Mouse (Mus musculus): Measurements from ENCODE around the gene Ndufa13.
"Not testable (repeated sequence)": the region's sequence is repeated elsewhere in the genome, so short reads cannot be mapped to it uniquely, and the experiment has no call there.

Gene Ndufa13

DNA sequence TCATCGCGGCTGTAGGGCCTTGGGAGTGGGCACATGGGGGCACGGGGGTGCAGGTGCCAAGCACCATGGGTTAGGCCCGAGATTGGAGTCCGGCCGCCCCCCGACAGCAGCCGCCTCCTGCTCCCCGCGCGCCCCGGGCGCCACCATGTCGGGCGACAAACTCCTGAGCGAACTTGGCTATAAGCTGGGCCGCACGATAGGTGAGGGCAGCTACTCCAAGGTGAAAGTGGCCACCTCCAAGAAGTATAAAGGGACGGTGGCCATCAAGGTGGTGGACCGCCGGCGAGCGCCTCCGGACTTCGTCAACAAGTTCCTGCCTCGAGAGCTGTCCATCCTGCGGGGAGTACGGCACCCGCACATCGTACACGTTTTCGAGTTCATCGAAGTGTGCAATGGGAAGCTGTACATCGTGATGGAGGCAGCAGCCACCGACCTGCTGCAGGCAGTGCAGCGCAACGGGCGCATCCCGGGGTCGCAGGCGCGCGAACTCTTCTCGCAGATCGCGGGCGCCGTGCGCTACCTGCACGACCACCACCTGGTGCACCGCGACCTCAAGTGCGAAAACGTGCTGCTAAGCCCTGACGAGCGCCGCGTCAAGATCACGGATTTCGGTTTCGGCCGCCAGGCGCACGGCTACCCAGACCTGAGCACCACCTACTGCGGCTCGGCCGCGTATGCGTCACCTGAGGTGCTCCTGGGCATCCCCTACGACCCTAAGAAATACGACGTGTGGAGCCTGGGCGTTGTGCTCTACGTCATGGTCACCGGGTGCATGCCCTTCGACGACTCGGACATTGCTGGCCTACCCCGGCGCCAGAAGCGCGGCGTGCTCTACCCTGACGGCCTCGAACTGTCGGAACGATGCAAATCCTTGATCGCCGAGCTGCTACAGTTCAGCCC lies at the start of gene Ndufa13, which contains the start of the genes Tssk6 and Yjefn3:
Ndufa13 (minus strand) TSS at position 396 of the 900 bp plus-strand sequence.
Tssk6 (plus strand) TSS at position 22 of the 900 bp plus-strand sequence.
Yjefn3 (minus strand) TSS at position 550 of the 900 bp plus-strand sequence.
- DNase-seq (ENCODE audit: low read depth, low spot score): no peak

DNA sequence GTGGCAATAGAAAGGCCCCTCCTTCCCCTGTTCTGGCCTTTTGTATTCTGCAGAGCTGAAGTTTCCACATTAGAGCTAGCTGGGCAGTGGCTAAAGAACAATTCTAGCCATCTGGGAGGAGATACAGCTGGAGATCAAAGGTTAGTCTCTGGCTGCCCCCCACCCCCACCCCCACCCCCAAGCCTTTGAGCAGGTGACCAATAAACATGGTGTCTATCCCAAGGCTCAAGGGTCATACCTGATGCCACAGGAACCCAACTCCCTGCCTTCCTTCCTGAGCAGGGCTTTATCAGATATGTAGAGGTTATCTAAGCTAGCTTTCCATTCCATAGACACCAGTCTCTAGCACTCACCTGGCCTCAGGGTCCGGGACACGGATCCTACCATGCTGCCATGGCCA lies 47.9 kb upstream of the Ndufa13 start:
- no peak for DNase-seq (ENCODE audit: low read depth, low spot score)

DNA sequence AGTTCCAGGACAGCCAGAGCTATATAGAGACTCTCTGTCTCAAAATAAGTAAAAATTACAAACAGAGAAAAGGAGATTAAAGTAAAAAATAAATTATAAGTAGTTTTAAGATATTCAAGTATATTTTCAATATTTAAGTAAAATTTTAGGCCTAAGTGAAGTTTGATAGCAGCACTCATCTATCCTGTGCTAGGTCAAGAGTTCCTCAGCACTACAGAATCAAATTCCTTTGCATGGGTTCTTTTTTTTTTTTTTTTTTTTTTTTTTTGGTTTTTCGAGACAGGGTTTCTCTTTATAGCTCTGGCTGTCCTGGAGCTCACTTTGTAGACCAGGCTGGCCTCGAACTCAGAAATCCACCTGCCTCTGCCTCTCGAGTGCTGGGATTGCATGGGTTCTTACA lies 40.1 kb upstream of the Ndufa13 start:
- not testable (repeated sequence) for DNase-seq (ENCODE audit: low read depth, low spot score)

DNA sequence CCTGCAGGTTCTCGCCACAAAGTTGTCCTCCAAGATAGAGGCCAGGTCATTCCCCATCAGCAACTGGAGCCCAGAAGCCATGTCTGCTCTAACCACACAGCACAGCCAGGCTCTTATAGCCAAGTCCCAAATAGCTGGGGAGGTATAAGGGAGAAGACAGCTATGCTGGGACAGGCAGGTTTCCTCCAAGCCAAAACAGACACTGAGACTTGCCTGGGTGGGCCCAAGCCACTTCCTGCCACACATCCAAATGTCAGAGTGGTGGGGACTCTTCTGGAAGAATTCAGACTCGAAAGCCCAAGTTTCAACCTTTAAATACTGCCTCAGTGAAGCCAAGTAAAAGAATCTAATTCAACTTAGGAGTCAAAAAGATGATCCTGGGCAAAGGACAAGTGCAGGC lies 38.0 kb upstream of the Ndufa13 start:
- DNase-seq (ENCODE audit: low read depth, low spot score): no peak

DNA sequence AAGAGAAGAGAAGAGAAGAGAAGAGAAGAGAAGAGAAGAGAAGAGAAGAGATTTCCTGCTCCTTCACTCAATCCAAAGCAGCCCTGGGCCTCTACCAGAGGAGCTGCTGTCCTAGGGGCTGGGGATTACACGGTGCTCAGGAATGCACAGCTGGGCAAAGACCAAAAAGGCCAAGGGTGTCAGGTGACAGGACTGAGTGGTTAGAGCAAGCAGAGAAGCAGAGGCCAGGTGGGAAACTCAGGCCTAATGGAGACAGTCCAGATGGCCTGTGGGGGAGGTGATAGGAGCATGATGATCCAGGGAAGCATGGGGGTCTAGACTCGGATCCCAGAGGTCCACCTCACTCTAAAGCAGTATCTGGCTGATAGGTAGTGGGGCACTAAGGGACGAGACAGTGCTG lies 37.3 kb upstream of the Ndufa13 start:
- no peak for DNase-seq (ENCODE audit: low read depth, low spot score)

DNA sequence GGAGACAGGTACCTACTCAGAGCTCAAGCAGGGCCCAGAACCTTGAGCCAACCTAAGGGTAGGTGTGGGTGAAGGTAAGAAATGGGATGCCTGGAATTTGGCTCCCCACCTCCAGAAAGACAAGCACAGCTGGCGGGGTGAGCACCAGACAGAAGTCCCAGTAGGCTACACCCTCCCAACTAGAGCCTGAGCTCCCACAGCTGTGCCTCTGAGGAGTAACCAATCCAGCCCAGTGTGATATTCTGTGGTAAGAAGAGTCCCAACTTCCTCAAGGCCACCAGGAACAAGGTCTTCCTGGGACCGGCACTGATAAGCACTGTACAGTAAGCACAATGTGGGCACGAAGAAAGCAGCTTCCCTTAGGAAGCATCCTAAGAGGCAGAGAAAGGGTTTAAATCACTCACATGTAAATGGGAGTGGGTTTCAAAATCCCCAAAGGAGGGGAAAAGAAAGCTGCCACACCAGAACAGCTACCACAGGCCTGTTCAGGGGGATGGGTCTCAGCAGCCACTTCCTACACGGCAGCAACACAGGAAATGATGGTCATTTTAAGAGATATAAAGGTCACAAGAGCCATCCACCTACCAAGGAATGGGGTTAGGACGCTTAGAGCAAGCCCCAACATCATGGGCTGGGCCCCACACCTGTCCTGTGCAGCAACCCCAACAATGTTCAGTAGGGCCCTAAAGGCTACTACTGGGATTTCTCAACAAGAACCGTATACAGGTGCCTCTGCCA lies 36.1 kb upstream of the Ndufa13 start:
- DNase-seq (ENCODE audit: low read depth, low spot score): no peak

DNA sequence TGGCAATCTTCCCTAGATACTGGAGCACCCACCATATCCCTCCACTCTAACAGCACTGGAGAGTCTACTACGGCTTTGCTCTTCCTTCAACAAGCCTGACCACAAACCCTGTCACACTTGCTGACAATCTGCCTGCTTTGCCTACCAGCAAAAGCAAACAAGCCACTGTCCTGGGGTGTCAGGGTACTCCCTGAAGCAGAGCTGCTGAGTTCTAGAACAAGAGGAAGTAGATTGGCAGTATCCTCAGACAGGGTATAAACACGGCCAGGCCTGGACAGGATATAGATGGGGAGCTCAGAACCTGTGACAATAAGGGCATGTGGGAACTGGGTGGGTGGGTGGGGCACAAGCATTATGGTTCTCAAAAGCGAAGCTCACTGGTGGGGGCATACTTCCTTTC lies 35.1 kb upstream of the Ndufa13 start:
- no peak for DNase-seq (ENCODE audit: low read depth, low spot score)

DNA sequence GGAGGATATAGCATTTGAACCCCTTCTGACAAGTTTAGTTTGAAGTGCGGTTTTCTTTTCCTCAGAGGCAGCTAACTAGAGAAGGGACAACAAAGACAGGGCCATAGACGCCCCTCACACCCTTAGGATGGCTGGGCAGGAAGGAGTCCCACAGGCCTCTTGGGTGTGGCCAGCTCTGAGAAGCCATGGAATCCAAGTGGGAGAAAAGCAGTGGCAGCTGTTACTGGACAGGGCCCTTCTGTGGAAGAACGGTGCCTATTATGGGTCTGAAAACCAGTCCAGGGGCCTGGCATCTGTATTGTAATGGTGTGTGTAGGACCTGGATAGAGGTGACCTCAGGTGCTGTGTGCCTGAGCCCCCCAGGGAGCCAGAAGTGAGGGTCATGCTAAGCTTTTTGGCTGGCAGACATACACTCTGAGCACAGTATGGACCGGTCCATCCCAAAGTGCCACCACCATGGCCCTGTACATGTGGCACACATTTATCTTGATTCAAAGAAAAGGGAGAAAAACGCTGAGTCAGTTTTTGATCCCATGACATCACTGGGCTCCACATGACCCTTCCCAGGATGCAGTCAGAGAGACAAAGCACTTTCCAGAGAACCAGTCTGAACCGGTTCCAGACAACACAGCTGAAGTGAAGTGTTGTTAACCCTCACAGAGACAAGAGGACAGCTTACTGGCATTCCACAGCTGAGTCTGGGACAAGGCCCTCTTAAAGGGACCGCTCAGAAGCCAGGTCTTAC lies 33.9 kb upstream of the Ndufa13 start:
- no peak for DNase-seq (ENCODE audit: low read depth, low spot score)

DNA sequence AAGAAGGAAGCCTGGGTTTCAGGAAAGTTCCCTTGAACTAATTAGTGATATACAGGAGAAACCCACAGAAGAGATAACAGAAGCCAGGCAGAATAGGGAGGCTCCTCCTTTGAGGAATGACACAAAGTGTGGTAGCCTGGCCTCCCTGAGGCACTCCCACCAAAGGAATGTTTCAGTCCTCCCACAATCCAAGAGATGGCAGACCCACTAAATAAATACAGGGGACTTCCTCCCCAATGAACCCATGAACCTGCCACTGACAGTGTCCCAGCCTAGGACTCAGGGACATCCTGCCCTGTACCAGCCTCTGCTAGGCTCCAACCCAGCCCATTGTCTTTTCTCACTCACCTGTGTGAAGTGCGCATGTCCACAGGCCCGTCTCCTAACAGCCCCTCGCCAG lies 33.1 kb upstream of the Ndufa13 start:
- no peak for DNase-seq (ENCODE audit: low read depth, low spot score)

DNA sequence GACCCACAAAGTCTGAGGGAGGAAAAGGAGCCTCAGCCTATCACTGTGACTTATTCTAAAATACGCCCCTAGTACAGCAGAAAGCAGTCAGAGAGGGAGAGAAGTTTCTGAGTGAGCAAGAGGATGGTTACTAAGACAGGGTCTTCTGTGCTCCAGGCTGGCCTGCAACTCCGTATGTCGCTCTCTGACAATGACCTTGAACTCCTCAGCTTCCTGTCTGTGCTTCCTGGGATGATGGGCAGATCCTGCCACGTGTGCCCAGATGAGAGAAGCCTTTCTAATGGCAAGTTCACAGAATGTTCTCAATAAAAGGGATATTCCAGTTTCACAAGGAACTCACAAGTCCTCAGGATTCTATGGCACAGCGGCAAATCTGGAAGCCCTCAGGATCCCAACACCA lies 32.2 kb upstream of the Ndufa13 start:
- DNase-seq (ENCODE audit: low read depth, low spot score): no peak

DNA sequence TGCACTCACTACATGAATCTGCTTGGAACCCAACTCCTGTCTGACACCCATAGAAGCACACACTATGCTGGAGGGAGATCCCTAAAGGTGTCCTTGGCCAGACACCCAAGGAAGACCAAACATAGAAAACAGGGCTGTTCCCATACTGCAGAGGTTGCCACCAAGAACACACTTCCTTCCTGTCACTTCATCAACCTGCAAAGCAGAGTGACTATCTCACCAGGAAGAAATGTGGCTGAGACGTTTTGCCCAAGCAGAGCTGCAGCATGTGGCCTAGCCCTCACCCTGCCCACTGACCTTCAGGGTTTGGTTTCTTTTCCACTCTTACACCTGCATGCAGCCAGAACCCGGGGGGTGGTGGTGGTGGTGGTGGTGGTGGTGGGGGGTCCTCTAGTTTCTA lies 31.5 kb upstream of the Ndufa13 start:
- no peak for DNase-seq (ENCODE audit: low read depth, low spot score)

DNA sequence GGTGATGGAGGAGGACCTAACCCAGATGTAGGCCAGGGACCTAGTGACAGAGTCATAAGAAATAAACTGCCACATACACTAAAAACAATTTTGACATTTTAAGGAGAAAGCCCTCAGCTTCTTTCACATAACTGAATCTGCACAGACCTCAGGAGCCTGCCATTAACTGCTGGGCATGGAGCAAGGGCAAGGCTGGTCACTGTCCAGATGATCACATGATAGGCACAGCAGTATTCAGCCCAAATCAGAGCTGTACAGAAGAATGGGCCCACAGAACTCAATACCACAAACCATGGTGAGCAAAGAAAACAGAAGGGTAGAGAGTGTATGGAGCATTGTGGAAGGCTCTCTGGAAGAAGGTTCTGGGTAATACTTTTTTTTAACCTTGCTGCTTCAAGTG lies 24.5 kb upstream of the Ndufa13 start:
- no peak for DNase-seq (ENCODE audit: low read depth, low spot score)

DNA sequence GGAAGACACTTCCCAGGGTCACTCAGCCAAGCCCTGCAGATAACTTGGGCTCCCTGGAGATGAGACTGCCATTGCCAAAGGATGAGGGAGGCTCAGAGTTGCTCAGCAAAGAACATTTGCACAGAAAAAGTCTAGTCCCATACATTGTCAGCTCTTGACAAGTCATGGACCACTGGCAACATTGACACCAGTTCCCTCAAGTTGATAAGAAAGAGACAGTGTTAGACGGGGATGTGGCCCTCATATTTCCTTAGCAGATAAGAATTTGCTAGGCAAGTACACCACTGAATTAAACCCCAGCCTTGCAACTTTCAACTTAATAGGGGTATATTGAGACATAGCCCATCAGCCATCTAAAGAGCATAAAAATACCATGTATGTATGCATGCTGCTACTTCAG lies 21.6 kb upstream of the Ndufa13 start:
- no peak for DNase-seq (ENCODE audit: low read depth, low spot score)

DNA sequence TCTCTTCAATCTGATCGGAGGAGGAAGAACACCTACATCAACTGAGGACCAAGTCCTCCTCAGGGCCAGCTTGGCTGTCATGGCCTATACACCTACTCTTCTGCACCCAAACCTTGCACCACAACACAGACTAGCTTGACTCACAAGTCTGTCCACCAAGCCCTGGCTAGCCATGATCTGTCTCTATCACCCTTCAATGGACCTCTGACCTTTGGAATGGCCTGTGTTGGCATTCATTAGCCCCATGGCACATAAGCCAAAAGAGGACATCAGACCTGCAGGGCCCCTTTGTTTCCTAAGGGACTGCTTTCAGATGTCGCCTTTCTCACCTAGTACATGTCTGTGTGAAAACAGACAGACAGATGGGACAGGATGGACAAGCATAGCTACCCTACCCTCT lies 18.8 kb upstream of the Ndufa13 start:
- no peak for DNase-seq (ENCODE audit: low read depth, low spot score)

DNA sequence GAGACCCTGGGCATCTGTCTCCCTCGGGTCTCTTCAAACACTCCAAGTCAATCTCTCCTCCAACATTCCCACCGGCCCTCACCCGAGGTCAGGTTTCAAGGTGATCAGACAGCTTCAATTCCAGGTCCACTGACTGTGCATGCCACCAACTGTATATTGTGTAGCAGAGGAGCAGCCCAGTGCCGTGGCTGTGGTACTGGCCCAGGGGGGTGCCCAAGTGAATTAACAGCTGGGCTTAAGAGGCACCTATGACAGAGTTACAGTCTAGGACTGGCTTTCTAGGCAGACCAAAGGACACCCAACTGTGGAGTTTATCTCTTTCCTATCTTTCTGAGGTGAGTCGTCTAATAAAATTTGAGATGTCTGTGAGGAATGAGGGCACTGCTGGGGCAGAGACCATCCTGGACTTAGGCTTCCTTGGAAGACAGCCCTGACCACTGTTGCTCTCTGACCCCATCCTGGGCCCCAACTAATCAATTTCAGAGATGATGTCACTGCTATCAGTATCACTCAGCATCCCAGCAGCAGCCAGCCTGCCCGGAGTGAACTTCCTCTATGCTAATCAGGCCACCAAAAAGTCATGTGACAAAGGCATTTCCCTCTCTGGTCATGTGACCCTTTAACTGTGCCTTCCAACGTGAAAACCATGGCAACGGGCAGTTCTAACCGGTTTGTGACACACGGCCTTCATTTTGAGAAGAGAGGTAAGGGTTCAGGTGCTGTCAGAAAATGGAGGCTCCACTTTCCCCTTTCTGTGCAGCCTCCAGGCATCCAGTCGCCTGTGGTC lies 17.7 kb upstream of the Ndufa13 start:
- no peak for DNase-seq (ENCODE audit: low read depth, low spot score)

DNA sequence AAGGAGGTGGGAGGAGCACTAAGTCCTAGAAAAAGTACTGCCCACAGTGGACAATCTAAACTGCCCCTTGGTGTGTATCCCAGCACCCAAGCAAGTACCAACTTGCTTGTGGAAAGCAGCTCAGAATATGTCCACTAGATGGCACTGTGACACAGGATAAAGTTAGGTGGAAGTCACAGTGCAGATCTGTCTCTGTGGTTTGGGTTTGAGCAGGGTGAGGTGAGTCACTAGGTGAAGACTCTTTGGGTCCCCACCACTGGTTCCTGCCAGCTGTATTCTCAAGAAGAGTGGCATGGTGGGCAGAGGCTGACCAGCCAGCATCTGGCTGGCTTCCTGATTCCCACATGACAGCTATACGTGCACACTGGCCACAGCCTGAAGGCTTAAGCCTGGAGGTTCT lies 16.7 kb upstream of the Ndufa13 start:
- peak; percentile 79 for DNase-seq (ENCODE audit: low read depth, low spot score)

DNA sequence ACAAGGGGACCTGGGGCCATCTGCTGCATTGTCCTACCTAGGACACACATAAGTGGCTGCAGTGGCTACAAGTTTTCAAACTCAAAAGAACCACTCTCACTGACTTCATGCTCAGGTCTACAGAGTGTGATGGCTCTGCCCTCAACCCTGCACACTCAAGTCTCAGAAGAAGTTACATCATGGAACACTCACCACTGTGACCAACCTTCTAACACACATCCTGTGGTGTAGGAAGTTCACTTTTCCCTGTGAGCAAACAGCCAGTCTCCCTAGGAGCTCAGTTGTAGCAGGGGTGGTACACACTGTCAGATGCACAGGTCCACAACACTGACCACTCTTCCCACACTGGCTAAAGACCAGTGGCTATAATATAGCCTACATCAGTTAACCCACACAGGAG lies 16.1 kb upstream of the Ndufa13 start:
- DNase-seq (ENCODE audit: low read depth, low spot score): no peak

DNA sequence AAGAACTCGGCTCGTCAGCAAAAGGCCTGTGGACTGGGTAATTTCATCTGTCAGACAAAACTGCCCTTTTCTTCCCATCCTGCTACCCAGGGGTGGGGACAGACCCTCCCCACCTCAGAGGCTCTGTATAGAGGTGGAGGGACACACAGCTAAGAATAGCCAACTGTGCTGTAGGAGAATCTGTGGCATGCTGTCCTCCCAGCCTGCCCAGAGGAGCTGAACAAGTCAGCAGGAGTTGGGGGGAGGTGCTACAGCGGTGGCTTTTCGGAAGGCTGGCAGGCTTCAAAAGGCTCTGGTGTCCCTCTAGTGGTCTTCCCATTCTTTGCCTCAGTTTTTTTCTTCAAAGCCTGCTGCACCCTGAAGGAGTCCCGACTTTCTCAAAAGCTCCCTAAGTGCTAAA lies 13.4 kb upstream of the Ndufa13 start:
- no peak for DNase-seq (ENCODE audit: low read depth, low spot score)

DNA sequence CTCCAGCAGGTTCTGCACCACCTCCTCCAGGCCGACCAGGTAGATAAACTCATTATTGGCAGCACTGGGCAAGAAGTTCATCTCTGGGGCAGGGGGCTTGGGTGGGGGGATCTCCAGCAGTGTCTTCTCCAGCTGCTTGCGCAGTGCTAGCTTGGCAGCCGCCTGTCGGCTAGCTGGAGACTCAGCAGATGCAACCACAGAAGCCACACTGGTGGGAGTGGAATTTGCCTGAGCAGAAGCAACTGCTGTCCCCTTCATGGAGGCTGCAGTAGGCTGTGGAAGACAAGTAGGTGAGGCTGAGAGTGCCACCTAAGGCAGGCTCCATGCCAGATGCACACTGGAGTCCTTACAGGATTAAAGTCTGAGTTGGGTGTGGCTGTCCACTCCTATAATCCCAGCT lies 12.2 kb upstream of the Ndufa13 start:
- no peak for DNase-seq (ENCODE audit: low read depth, low spot score)

DNA sequence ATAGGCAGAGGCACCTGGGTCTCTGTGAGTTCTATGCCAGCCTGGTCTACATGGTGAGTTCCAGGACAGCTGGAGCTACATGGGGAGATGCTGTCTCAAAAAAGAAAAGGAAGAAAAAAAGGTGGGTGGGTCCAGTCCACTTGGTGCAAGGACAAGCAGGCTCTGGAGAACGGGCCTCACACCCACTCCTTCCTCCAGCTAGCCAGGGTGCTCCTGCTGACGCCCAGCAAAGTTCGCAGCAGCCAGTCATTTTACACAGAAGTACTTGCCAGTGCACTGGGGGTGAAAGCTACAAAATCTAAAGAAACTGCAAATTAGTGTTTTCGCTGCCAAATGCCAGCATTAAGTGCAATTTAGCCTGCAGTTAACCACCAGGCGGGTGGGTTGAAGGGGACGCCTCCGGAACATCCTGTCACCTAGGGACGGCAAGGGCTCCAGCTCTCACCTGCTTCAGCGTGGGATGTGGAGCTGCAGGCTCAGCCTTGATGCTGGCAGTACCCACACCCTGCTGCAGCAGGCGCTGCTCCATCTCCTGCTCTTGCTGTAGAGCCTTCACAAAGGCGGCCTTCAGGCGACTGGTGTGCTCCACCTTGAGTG lies 10.2 kb upstream of the Ndufa13 start:
- no peak for DNase-seq (ENCODE audit: low read depth, low spot score)

DNA sequence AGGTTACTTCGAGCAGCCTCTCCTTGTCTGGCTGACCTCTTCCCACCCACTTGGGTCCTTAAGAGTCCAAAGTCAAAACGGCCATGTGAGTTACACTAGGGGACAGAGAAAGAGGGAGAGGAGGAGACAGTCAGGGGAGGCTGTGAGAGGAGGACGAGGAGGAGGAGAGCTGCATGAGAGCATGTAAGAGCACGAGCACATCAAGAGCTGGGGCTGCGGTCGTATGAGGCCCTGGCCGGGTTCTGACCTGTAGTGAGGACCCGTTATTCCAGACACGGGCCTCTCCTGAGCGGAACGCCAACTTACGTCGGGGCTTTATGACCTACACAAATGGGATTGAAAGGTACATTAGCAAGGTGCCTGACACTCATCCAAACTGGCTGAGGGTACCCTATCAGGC lies 9.6 kb upstream of the Ndufa13 start:
- DNase-seq (ENCODE audit: low read depth, low spot score): no peak
